Mouse (Mus musculus) liver, adult (tissue): Measurements from ENCODE around the gene Sf3b3.

Experiments used
- GATA4 ChIP-seq: IDR thresholded peaks from 2 replicates; pipeline ENCODE4 v1.6.1; 2014; ENCODE audit warnings: mild to moderate bottlenecking, low read length; ENCODE audit not compliant: insufficient replicate concordance

Sf3b3 gene

DNA sequence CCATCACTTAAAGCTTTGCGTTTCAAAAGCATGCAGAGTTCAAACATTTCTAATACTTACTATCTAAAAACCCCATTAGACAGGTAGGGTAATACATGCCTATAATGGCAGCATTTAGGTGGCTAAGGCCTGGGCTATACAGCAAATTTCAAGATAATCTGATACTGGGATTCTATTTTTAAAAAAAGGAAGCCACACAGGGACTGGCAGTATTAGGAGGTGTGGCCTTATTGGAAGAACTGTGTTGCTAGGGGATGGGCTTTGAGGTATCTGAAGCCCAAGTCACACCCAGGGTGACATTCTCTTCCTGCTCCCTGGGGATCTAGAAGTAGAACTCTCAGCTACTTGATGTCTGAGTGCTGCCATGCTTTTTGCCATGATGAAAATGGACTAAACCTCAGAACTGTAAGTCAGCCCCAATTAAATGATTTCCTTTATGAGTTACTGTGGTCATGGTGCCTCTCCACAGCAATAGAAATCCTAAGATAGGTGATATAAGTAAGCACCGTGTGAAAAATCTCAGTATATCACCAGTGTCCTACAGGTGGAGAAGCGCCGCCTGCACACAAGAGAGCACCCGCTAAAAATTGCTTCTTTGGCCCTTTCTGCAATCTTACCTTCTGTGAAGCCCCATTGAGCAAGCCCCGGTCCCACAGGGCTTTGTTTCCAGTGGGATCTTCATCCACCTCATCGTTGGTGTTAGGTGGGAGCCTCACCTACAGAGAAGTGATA, 34.1 kb downstream of the Sf3b3 start:
- no peak for TF ChIP-seq GATA4

DNA sequence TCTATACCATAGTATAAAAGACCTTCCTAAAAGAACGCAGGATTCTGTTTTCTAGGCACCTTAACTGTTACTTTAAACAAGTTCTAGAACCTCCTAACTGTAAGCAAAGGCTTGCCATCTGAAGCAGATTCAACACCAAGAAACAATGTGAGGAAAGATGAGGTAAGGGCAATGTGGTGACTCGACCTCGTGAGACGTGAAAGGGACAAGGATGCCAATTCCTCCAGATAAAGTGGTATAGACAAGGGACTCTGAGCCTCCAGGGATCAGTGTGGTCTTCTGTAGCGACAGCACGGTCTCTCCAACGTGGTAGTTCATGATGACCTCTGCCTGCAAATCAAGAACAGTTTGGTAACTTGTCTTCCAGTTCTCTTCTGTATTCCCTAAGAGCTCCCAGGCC, 34.8 kb downstream of the Sf3b3 start:
- no peak for TF ChIP-seq GATA4

- no peak for TF ChIP-seq GATA4
These were observed 35.5 kb downstream of the Sf3b3 start for GRCm38 (mm10) chr8:110811116-110811515.

DNA sequence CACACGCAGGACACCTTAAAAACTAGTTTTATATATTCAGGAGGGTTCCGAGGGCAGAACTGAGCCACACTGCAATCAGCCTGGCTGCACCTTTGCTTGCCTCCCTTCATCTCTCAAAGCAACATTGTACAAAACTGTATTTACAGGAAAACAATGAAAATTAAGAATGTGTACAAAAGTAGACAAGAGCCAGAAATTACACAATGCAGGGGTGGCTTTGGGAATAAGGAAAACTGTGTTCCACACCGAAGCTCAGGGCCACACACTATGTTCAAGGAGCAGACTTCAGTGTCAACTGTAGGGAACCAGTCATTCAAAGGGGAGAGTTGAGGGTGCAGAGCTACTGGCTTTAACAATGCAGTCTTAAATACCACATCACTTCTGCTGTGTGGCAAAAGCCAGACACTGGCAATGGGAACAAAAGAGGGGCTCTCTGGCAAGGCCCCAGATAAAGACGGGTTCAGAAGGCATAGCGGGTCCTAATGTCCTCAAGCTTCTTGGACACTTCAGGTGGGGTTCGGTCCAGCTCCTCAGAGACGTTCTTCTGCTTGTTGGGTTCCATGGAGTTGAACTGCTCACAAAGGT, 36.0 kb downstream of the Sf3b3 start:
- TF ChIP-seq GATA4 = no peak

DNA sequence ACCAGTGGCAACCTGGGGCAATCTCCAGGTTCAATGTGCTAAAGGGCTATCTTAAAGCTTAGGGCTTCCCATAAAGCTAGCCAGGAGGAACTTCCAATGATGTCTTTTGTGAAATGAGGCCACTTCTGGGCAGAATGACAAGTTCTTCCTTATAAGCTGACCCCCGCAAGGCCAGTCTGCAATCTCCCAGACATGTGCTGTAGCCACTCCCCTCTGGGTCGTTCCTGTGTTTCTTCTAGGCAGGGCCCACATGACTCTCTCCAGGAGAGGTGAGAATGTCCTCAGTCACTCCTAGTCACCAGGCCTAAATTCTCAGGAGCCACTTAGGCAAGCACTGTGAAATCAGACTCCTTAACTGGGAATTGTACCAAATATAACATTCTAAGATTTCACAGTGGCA, 36.8 kb downstream of the Sf3b3 start:
- no peak for TF ChIP-seq GATA4

DNA sequence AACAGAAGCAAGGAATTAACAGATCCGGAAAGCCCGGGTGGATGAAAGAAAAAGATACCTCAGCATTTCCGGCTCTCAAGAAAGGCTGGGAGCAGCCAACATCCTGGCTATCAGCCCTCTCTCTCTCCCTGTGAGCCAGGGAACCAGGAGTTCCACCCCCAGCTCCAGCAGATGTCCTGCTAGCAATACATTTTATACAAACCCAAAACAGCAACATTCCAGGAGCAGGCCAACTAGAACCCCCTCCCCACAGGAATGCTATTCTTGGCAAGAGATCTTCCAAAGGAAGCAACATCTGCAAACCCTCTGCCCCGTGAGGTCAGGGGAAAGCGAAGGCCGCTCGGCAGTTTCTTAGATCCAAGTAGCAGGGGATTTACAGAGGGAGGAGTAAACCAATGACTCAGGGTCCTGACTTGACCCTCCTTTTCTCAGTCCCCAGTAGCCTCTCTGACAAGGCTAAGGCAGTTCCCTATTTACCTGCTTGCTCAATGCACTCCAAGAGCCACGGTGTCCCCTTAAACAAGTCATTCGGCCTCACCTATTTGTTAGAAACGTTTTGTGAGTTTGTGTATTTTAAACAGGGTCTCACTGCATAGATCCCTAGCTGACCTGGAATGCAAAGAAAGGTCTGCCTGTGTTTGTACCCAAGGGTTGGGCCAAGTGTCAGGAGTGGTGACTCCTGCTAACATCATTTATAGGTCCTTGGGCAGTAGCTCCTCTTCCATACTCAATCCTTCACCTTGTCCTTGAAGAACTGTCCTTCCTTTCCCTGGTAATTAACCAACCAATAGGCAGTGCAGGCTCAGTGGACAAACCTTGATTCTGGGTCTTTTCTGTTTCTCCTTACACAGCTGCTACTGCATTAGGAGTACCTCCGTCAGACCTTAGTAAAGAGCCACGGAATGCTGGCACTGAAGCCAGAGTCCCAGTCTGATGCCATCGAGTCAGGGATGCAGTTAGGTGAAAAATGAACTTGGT, 37.8 kb downstream of the Sf3b3 start:
- no peak for TF ChIP-seq GATA4

GRCm38 (mm10) chr8:110806146-110806545, 40.4 kb downstream of the Sf3b3 start:
- no peak for TF ChIP-seq GATA4

GRCm38 (mm10) chr8:110805669-110806068, 40.9 kb downstream of the Sf3b3 start, which contains the start of gene Il34:
Gene Il34, minus strand, starts transcription at chr8:110805924.
- TF ChIP-seq GATA4 = no peak

- TF ChIP-seq GATA4 = no peak
These were observed 41.6 kb downstream of the Sf3b3 start for GRCm38 (mm10) chr8:110804825-110805514.

DNA sequence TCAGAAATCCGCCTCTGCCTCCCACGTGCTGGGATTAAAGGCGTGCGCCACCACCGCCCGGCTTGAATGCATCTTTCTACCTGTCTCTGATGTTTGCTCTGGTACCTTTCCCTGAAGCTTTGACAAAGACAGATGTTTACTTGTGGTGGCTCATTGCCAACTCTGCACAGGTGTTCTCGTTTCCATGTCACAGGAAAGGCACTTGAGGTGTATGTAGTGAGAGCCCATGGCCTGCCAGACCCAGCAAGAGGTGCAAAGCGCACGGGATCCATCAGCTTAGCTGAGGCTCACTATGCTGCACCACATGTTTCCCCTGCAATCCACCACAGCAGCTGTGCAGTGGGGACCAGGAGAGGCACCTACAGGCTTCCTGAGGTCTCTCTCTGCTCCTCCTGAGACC, 42.7 kb downstream of the Sf3b3 start:
- TF ChIP-seq GATA4 = no peak

- no peak for TF ChIP-seq GATA4
These were observed 43.6 kb downstream of the Sf3b3 start for GRCm38 (mm10) chr8:110802988-110803387.

GRCm38 (mm10) chr8:110797086-110797485, 49.5 kb downstream of the Sf3b3 start:
- no peak for TF ChIP-seq GATA4

GRCm38 (mm10) chr8:110794363-110794965, 52.1 kb downstream of the Sf3b3 start:
- TF ChIP-seq GATA4 = no peak

GRCm38 (mm10) chr8:110793936-110794335, 52.7 kb downstream of the Sf3b3 start:
- TF ChIP-seq GATA4 = no peak

GRCm38 (mm10) chr8:110793511-110793910, 53.1 kb downstream of the Sf3b3 start:
- no peak for TF ChIP-seq GATA4
